Mouse (Mus musculus) limb, embryonic 14.5 days (tissue): Measurements from ENCODE around the gene Gpr179. TPM values are rescaled to one million over a fixed set of nuclear protein-coding genes. Genes with fewer than 3 reads are reported as not detected.

Experiments
- ATAC-seq: fragments of 200-750 bp; cut with Nextera tagmentation; 2 replicates; pipeline ENCODE4 v1.8.0; 2017; ENCODE audit warnings: low read depth, moderate number of reproducible peaks, moderate TSS enrichment; ENCODE audit not compliant: low FRiP score
- DNase-seq: peaks from one replicate; pipeline ENCODE4 v3.0.0-alpha.2; 2015; ENCODE audit warnings: low spot score
- H3K27ac ChIP-seq: fragments of 300-500 bp; sonication (generic); replicated peaks from 2 replicates; pipeline ENCODE4 v1.5.1; 2014; ENCODE audit warnings: low read depth, mild to moderate bottlenecking, low read length, moderate library complexity, mixed read lengths
- H3K27me3 ChIP-seq: fragments of 300-500 bp; sonication (generic); 2 replicates; pipeline ENCODE4 v1.6.1; 2014; ENCODE audit warnings: low read length, mixed read lengths; ENCODE audit not compliant: control insufficient read depth, insufficient read depth
- H3K36me3 ChIP-seq: fragments of 300-500 bp; sonication (generic); 2 replicates; pipeline ENCODE4 v1.6.1; 2014; ENCODE audit warnings: mild to moderate bottlenecking, low read length, moderate library complexity, mixed read lengths; ENCODE audit not compliant: control insufficient read depth, insufficient read depth
- H3K4me1 ChIP-seq: fragments of 300-500 bp; sonication (generic); 2 replicates; pipeline ENCODE4 v1.6.1; 2014; ENCODE audit warnings: antibody characterized with exemption, low read length, mixed read lengths; ENCODE audit not compliant: control insufficient read depth, insufficient read depth
- H3K4me2 ChIP-seq: fragments of 300-500 bp; sonication (generic); replicated peaks from 2 replicates; pipeline ENCODE4 v1.6.1; 2014; ENCODE audit warnings: low read depth, mild to moderate bottlenecking, low read length, moderate library complexity; ENCODE audit not compliant: severe bottlenecking
- H3K4me3 ChIP-seq: fragments of 300-500 bp; sonication (generic); replicated peaks from 2 replicates; pipeline ENCODE4 v1.5.1; 2014; ENCODE audit warnings: low read length
- H3K9ac ChIP-seq: fragments of 300-500 bp; sonication (generic); 2 replicates; pipeline ENCODE4 v1.6.1; 2014; ENCODE audit warnings: mild to moderate bottlenecking, low read depth, low read length, moderate library complexity; ENCODE audit not compliant: severe bottlenecking
- H3K9me3 ChIP-seq: fragments of 300-500 bp; sonication (generic); 2 replicates; pipeline ENCODE4 v1.6.1; 2016; ENCODE audit warnings: low read length; ENCODE audit not compliant: control insufficient read depth
- POLR2A ChIP-seq: fragments of 200-500 bp; IDR thresholded peaks from 2 replicates; pipeline ENCODE4 v1.8.0; 2012; ENCODE audit warnings: inconsistent platforms, mild to moderate bottlenecking, moderate library complexity, borderline replicate concordance; ENCODE audit not compliant: insufficient read depth, insufficient read length; ENCODE audit errors: extremely low read depth
- WGBS: fragments of 180-500 bp; shearing (Covaris S2); extraction: QIAGEN DNeasy Blood & Tissue Kit; methylation state at CpG from one replicate; pipeline ENCODE4 v1.1.7; 2014; 5-methylcytosine and 5-hydroxymethylcytosine counted together
- polyA plus RNA-seq, 2 experiments: library from polyadenylated mRNA; depleted of rRNA in 1 of 2; stranded (reverse) in 1 of 2; unstranded in 1 of 2; fragments of >200 nt; fragmentation: Nextera tagmentation in 1 of 2; extraction: Ambion mirVana in 1 of 2; gene quantifications; 2 replicates each; pipeline versions ENCODE4 v1.2.1 to v1.2.3; 2012 to 2014

The Gpr179 gene
- polyA plus RNA-seq, 2 experiments: 0.07 to 0.09 TPM

GRCm38 (mm10) chr11:97393658-97394057 is 41.8 kb upstream of the Gpr179 start:
- Histone ChIP-seq H3K27me3 (no peaks in the 10 kb centered on the region), H3K27ac (no peak overlapping the region), H3K4me3 (no peak overlapping the region), H3K36me3 (peaks cover 80% of the 10 kb centered on the region), H3K4me1 (no peaks in the 10 kb centered on the region), H3K4me2 (no peak overlapping the region), H3K9ac (no peak overlapping the region), H3K9me3 (no peaks in the 10 kb centered on the region)
- ATAC-seq (no peak), DNase-seq (no peak)
- 71% methylated on average over 11 of the region's 11 CpGs for WGBS
- TF ChIP-seq POLR2A: no peak

- peaks cover 74% of the 10 kb centered on the region for H3K36me3 ChIP-seq
- WGBS: 88% methylated on average over 8 of the region's 8 CpGs
Measured at GRCm38 (mm10) chr11:97389127-97389526, 37.2 kb upstream of the Gpr179 start.

DNA sequence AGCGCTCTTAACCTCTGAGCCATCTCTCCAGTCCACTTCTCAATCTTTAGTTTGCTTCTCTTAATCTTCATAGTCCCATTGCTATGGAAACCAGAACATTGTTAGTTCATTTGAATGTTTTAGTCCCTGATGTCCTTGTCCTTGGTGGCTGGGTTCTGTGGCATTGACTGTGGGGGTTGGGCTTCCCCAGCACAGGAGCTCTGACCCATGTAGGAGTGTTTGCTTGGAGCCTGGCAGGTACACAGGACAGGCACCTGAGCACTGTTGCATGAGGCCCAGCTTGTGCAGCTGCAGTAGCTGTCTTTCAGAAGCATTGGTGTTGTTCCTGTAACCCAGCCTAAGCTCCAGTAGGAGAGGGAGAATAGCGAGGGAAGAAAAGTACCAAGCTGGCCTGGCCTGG is 35.9 kb upstream of the Gpr179 start:
- Histone ChIP-seq H3K4me1 (no peaks in the 10 kb centered on the region), H3K9me3 (no peaks in the 10 kb centered on the region), H3K27me3 (no peaks in the 10 kb centered on the region), H3K4me2 (no peak overlapping the region), H3K4me3 (no peak overlapping the region), H3K36me3 (peaks cover 73% of the 10 kb centered on the region), H3K27ac (no peak overlapping the region), H3K9ac (no peak overlapping the region)
- 88% methylated on average over 2 of the region's 2 CpGs for WGBS
- ATAC-seq (no peak), DNase-seq (no peak)
- no peak for TF ChIP-seq POLR2A

More at GRCm38 (mm10) chr11:97389127-97389526, 37.2 kb upstream of the Gpr179 start:
- no peaks in the 10 kb centered on the region for H3K4me1 ChIP-seq
- H3K27ac ChIP-seq: no peak overlapping the region
- ATAC-seq (no peak), DNase-seq (no peak)
- H3K9ac ChIP-seq: no peak overlapping the region
- H3K9me3 ChIP-seq: no peaks in the 10 kb centered on the region
- H3K4me3 ChIP-seq: no peak overlapping the region
- H3K27me3 ChIP-seq: no peaks in the 10 kb centered on the region
- H3K4me2 ChIP-seq: no peak overlapping the region
- no peak for TF ChIP-seq POLR2A

- Histone ChIP-seq H3K27me3 (no peaks in the 10 kb centered on the region), H3K4me3 (no peak overlapping the region), H3K9me3 (no peaks in the 10 kb centered on the region), H3K36me3 (peaks cover 50% of the 10 kb centered on the region), H3K9ac (no peak overlapping the region), H3K27ac (no peak overlapping the region), H3K4me1 (no peaks in the 10 kb centered on the region), H3K4me2 (no peak overlapping the region)
- ATAC-seq (no peak), DNase-seq (no peak)
- 70% methylated on average over 2 of the region's 2 CpGs for WGBS
- TF ChIP-seq POLR2A: no peak
Measured at GRCm38 (mm10) chr11:97383764-97384163, 31.9 kb upstream of the Gpr179 start.

DNA sequence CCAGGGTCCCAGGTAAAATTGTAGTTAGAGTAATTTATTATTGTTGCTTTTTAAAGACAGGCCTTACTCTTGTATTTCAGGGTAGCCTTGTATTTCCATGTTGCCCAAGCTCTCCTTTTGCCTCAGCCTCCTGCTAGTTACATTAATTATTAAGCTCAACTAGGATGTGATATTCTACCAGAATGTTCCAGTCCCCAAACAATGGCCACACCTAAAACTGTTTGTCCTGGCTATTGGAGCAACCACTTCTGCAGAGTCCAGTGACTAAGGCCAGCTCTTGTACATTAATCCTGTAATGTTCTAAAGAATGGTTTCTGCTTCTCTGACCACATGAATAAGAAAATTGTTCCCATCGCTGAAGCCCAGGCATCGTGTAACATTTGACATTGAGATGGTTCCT is 31.1 kb upstream of the Gpr179 start:
- 94% methylated on average over 2 of the region's 2 CpGs for WGBS
- H3K27ac ChIP-seq: no peak overlapping the region
- no peak overlapping the region for H3K9ac ChIP-seq
- H3K4me2 ChIP-seq: no peak overlapping the region
- no peaks in the 10 kb centered on the region for H3K9me3 ChIP-seq
- H3K4me3 ChIP-seq: no peak overlapping the region
- H3K36me3 ChIP-seq: peaks cover 53% of the 10 kb centered on the region
- no peaks in the 10 kb centered on the region for H3K4me1 ChIP-seq
- DNase-seq: no peak
- TF ChIP-seq POLR2A: no peak
- H3K27me3 ChIP-seq: no peaks in the 10 kb centered on the region
- ATAC-seq: no peak

GRCm38 (mm10) chr11:97380036-97380435 is 28.2 kb upstream of the Gpr179 start:
- Histone ChIP-seq H3K4me1 (no peaks in the 10 kb centered on the region), H3K9me3 (no peaks in the 10 kb centered on the region), H3K27me3 (no peaks in the 10 kb centered on the region), H3K4me3 (no peak overlapping the region), H3K4me2 (no peak overlapping the region), H3K9ac (no peak overlapping the region), H3K36me3 (peaks cover 61% of the 10 kb centered on the region), H3K27ac (no peak overlapping the region)
- WGBS: 77% methylated on average over 3 of the region's 3 CpGs
- ATAC-seq (no peak), DNase-seq (no peak)
- TF ChIP-seq POLR2A: no peak
